In the genomic region with DNA sequence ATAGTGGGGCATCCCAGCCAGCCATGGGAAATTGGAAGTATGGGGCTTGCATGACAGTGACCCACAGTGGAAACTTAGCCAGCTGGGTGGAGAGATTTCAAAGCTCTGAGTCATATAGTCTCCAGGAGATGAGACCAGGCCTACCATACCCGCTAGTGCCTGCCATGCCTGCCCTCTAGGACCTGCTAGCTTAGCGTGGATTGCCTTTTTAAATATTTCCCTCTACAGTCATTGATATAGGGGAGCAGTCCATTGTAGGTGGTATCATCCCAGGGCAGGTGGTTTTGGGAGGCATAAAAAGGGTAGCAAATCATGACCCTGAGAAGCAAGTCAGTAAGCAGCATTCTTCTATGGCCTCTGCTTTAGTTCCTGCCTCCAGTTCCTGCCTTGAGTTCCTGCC, we compare ENCODE assay signal across 24 mouse cellular contexts.
"Had no signal": no experiment of that assay in that cellular context is flagged by ENCODE, and none has a peak within 500 bp of the region (broad histone marks: within the 10 kb centered on the region; RNA-seq: fewer than 3 reads in every experiment).

No protein-coding gene starts in this region.

- H3K4me3 ChIP-seq: embryonic facial prominence, embryonic 10.5 days; embryonic facial prominence, embryonic 12.5 days; embryonic facial prominence, embryonic 13.5 days; embryonic facial prominence, embryonic 15.5 days; erythroblast, embryonic 14.5 days; forebrain, embryonic 10.5 days; forebrain, embryonic 12.5 days; forebrain, embryonic 13.5 days; forebrain, embryonic 15.5 days; heart, adult 2 months; heart, embryonic 10.5 days had no signal

- DNase-seq: cerebellum, adult 8-10 months; cerebellum, adult 9-10 months; cerebellum, adult 9-11 months; cerebellum, postnatal 10 days; cerebellum, postnatal 14 days; cerebellum, postnatal 25 days; cerebellum, postnatal 36 days; embryo, embryonic 11 days; forebrain, postnatal 0 days; gastrocnemius, postnatal 10 days; gastrocnemius, postnatal 25 days; gastrocnemius, postnatal 36 days; heart, adult 18-20 months; heart, adult 2 months had no signal

- H3K27ac ChIP-seq: embryonic facial prominence, embryonic 10.5 days; embryonic facial prominence, embryonic 12.5 days; embryonic facial prominence, embryonic 13.5 days; embryonic facial prominence, embryonic 15.5 days; forebrain, embryonic 10.5 days; forebrain, embryonic 12.5 days; forebrain, embryonic 13.5 days; forebrain, embryonic 15.5 days; heart, adult 2 months; heart, embryonic 10.5 days had no signal
